Mouse (Mus musculus) leukemia stem cell, adult 10-12 weeks (primary cell): Measurements from ENCODE around the gene Prkce. TPM values are rescaled to one million over a fixed set of nuclear protein-coding genes. Genes with fewer than 3 reads are reported as not detected.

Source experiments
- polyA plus RNA-seq: library from polyadenylated mRNA; stranded (reverse); fragments of >175 nt; gene quantifications from 2 replicates; pipeline ENCODE4 v1.2.3, GENCODE M21; 2012; ENCODE audit warnings: low replicate concordance

The Prkce gene
- 3.4 and 4.3 TPM in 2 replicates for polyA plus RNA-seq

GRCm38 (mm10) chr17:86167320-86168230 is at the start of gene Prkce:
Prkce (plus strand) TSS chr17:86167785.

GRCm38 (mm10) chr17:86145079-86145951 is 22.3 kb upstream of the Prkce start, which contains the start of gene Srbd1:
Srbd1 (minus strand) TSS chr17:86145175.

DNA sequence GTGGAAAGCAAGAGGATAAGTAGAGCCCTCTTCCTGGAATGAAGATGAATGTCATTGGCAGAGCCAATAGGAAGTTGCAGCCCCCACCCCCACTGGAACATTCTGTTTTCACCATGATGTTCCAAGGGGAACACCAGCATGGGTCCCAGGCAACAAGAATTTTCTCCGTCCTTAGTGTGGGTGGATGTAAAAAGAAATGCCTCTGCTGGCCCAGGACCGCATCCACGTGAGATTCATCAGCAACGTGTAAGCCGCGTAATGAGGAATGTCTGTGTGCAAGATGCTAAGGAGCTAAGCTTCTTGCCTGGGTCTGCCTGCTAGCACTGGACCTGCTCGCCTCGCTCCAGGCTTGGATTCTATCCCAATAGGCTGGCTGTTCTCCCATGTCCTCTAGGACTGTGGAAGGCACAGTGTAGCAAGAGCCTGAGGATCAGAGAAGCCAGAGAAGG is 337.6 kb downstream of the Prkce start, which contains the start of gene Gm10309:
Gene Gm10309, minus strand, starts transcription at position 50 of the 449 bp plus-strand sequence.

Other genes with a start within 250 kb of the Prkce start
- 1.8 and 6.6 TPM in 2 replicates for gene Srbd1, start 22.6 kb upstream of the Prkce start, polyA plus RNA-seq